Mouse (Mus musculus): Measurements from ENCODE around the gene Dnajc12. TPM values are rescaled to one million over a fixed set of nuclear protein-coding genes. Genes with fewer than 3 reads are reported as not detected.

Gene Dnajc12
- polyA plus RNA-seq, 1 experiment from 2014 or later, result 10.0 TPM

DNA sequence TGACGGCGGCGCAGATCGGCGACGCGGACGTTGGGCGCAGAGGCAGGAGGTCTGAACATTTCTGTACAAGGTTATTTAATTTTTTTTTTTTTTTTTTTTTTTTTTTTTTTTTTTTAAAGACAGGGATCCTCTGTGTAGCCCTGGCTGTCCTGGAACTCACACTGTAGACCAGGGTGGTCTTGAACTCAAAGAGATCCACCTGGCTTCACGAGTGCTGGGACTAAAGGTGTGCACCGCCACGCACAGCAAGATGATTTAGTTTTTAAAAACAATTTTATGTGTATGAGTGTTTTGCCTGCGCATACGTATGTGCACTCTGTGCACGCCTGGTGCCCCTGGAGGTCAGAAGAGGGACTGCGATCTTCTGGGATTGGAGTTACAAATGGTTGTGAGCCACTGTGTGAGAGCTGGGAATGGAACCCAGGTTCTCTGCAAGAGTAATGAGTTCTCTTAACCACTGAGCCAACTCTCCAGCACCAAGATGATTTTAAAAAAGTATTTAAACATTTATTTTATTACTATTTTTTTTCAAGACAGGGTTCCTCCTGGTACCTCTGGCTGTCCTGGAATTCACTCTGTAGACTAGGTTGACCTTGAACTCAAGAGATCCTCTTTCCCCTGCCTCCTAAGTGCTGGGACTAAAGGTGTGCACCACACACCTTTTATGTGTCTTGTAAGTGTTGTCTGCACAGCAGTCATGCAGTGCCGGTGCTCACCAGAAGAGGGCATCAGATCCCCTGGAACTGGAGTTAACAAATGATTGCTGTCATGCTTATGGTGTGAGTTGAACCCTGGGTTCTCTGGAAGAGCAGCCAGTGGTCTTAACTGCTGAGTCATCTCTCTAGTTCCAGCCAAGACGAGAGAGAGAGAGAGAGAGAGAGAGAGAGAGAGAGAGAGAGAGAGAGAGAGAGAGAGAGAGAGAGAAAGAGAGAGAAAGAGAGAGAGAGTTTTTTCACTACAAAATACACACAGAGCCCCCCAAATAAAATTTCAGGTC is 39.8 kb downstream of the Dnajc12 start, which contains the start of gene Gm7075:
TSS of gene Gm7075 (minus strand) at position 51 of the 997 bp plus-strand sequence.
- H3K27ac ChIP-seq (ENCODE audit: low read length), result no peak within 1 kb of the TSS
- H3K27me3 ChIP-seq (ENCODE audit: control insufficient read depth, insufficient read depth, low read length), result no peaks in the 10 kb centered on the region
- WGBS, result 88% methylated on average over 18 of the region's 18 CpGs
- ATAC-seq (ENCODE audit: insufficient number of reproducible peaks, insufficient read depth, low FRiP score, low read depth), result peak; percentile 10; the same call in 1 of the 2 replicates
- no peak within 1 kb of the TSS for H3K4me3 ChIP-seq (ENCODE audit: low read depth, low read length)
- no peak within 1 kb of the TSS for H3K4me2 ChIP-seq (replicated peaks; ENCODE audit: low read depth, low read length)
- no peak within 1 kb of the TSS for H3K9ac ChIP-seq (replicated peaks; ENCODE audit: low read depth, low read length)
- no peaks in the 10 kb centered on the region for H3K9me3 ChIP-seq (ENCODE audit: control insufficient read depth, low read depth, low read length)
- no peaks in the 10 kb centered on the region for H3K36me3 ChIP-seq (ENCODE audit: control insufficient read depth, insufficient read depth, low read length)
- H3K4me1 ChIP-seq (ENCODE audit: control insufficient read depth, insufficient read depth, low read length), result no peaks in the 10 kb centered on the region

DNA sequence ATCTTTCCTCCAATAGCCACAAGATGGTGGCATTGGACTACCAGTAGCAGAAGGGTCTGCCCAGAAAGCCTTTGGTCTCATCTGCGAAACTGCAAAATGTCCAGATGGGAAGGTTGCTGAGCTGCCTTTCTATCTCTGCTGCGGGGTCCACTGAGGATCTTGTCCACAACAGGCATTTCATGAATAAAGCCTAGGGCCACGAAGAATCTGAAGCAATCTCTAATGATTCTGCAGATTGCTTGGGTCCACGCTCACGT is 40.4 kb downstream of the Dnajc12 start:
- ATAC-seq (ENCODE audit: insufficient number of reproducible peaks, insufficient read depth, low FRiP score, low read depth), result no peak
- no peak overlapping the region for H3K9ac ChIP-seq (replicated peaks; ENCODE audit: low read depth, low read length)
- 90% methylated on average over 5 of the region's 5 CpGs for WGBS

DNA sequence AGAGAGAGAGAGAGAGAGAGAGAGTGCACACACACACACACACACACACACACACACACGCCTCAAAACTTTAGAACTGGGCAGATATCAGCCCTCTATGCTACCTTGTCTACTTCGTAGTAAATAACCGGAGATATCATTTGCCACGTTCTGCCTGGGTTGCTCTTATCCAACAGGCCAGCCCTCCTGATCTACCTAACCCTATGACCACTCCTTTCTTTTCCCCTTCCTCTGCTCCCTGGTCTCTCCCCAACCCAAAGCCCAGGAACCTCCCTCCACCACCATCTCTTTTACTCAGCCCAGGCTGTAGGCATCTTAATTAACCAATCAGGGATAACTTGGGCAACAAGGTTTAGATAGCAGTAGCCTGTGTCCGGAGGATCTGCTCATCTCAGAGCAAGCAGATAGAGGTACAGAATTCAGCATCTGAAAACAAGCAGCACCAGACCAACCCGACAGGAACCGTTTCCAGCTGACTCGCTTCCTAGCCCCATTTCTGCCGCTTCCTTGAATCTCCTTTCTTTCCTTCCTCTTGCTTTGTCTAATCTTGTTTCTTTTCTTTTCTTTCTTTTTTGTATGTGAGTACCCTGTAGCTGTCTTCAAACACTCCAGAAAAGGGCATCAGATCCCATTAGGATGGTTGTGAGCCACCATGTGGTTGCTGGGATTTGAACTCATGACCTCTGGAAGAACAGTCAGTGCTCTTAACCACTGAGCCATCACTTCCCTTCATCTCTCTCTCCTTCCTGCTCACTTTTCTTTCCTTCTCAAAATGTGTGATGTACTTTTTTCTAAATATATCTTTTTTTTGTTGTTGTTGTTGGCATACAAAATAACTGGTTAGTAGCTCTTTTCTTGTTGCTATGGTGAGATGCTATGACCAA is 41.6 kb downstream of the Dnajc12 start:
- Histone ChIP-seq H3K4me1 (ENCODE audit: control insufficient read depth, insufficient read depth, low read length) (no peaks in the 10 kb centered on the region), H3K9me3 (ENCODE audit: control insufficient read depth, low read depth, low read length) (no peaks in the 10 kb centered on the region), H3K27ac (ENCODE audit: low read length) (no peak overlapping the region), H3K4me3 (ENCODE audit: low read depth, low read length) (no peak overlapping the region), H3K9ac (replicated peaks; ENCODE audit: low read depth, low read length) (no peak overlapping the region), H3K36me3 (ENCODE audit: control insufficient read depth, insufficient read depth, low read length) (no peaks in the 10 kb centered on the region), H3K4me2 (replicated peaks; ENCODE audit: low read depth, low read length) (no peak overlapping the region), H3K27me3 (ENCODE audit: control insufficient read depth, insufficient read depth, low read length) (no peaks in the 10 kb centered on the region)
- no peak for ATAC-seq (ENCODE audit: insufficient number of reproducible peaks, insufficient read depth, low FRiP score, low read depth)
- WGBS, result 90% methylated on average over 9 of the region's 9 CpGs

More for the DNA sequence above, 40.4 kb downstream of the Dnajc12 start:
- Histone ChIP-seq H3K36me3 (ENCODE audit: control insufficient read depth, insufficient read depth, low read length) (no peaks in the 10 kb centered on the region), H3K4me1 (ENCODE audit: control insufficient read depth, insufficient read depth, low read length) (no peaks in the 10 kb centered on the region), H3K9me3 (ENCODE audit: control insufficient read depth, low read depth, low read length) (no peaks in the 10 kb centered on the region), H3K27me3 (ENCODE audit: control insufficient read depth, insufficient read depth, low read length) (no peaks in the 10 kb centered on the region), H3K4me2 (replicated peaks; ENCODE audit: low read depth, low read length) (no peak overlapping the region), H3K27ac (ENCODE audit: low read length) (no peak overlapping the region), H3K4me3 (ENCODE audit: low read depth, low read length) (no peak overlapping the region)

DNA sequence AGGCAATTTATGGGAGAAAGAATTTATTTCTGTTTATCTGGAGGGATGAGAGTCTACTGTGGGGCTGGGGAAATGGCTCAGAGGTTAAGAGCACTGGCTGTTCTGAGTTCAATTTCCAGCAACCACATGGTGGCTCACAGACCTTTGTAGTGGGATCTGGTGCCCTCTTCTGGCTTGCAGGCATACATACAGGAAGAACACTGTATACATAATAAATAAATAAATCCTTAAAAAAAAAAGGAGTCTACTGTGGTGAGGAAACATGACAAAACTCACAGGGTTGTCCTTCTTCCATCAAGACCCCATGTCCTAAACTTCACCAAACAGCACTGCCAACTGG is 42.2 kb downstream of the Dnajc12 start:
- Histone ChIP-seq H3K4me2 (replicated peaks; ENCODE audit: low read depth, low read length) (no peak overlapping the region), H3K9ac (replicated peaks; ENCODE audit: low read depth, low read length) (no peak overlapping the region), H3K27me3 (ENCODE audit: control insufficient read depth, insufficient read depth, low read length) (no peaks in the 10 kb centered on the region), H3K4me3 (ENCODE audit: low read depth, low read length) (no peak overlapping the region), H3K27ac (ENCODE audit: low read length) (no peak overlapping the region), H3K36me3 (ENCODE audit: control insufficient read depth, insufficient read depth, low read length) (no peaks in the 10 kb centered on the region), H3K9me3 (ENCODE audit: control insufficient read depth, low read depth, low read length) (no peaks in the 10 kb centered on the region), H3K4me1 (ENCODE audit: control insufficient read depth, insufficient read depth, low read length) (no peaks in the 10 kb centered on the region)
- ATAC-seq (ENCODE audit: insufficient number of reproducible peaks, insufficient read depth, low FRiP score, low read depth), result no peak

DNA sequence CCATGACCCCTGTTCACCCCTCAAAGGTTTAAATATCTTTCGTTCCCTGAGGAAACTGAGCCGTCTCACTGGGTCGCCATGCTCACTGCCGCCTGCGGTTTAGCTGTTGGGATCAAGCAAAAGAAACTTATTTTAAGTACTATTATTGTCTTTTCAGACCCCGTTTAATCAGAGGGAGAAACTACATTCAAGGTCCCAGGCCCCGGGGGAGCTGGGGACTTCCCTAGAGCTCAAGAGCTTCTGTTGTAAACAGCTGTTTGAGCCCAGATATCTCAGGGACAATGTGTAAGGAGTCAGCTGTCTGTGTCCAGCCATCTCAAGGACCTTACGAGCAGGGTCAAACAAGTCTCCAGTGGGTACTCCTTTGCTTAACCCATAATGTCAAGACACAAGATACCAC is 44.9 kb downstream of the Dnajc12 start:
- H3K4me2 ChIP-seq (replicated peaks; ENCODE audit: low read depth, low read length), result no peak overlapping the region
- no peak overlapping the region for H3K9ac ChIP-seq (replicated peaks; ENCODE audit: low read depth, low read length)
- H3K27me3 ChIP-seq (ENCODE audit: control insufficient read depth, insufficient read depth, low read length), result no peaks in the 10 kb centered on the region
- H3K36me3 ChIP-seq (ENCODE audit: control insufficient read depth, insufficient read depth, low read length), result no peaks in the 10 kb centered on the region
- no peaks in the 10 kb centered on the region for H3K4me1 ChIP-seq (ENCODE audit: control insufficient read depth, insufficient read depth, low read length)
- WGBS, result 80% methylated on average over 8 of the region's 8 CpGs
- no peaks in the 10 kb centered on the region for H3K9me3 ChIP-seq (ENCODE audit: control insufficient read depth, low read depth, low read length)
- no peak for ATAC-seq (ENCODE audit: insufficient number of reproducible peaks, insufficient read depth, low FRiP score, low read depth)
- no peak overlapping the region for H3K27ac ChIP-seq (ENCODE audit: low read length)
- H3K4me3 ChIP-seq (ENCODE audit: low read depth, low read length), result no peak overlapping the region

DNA sequence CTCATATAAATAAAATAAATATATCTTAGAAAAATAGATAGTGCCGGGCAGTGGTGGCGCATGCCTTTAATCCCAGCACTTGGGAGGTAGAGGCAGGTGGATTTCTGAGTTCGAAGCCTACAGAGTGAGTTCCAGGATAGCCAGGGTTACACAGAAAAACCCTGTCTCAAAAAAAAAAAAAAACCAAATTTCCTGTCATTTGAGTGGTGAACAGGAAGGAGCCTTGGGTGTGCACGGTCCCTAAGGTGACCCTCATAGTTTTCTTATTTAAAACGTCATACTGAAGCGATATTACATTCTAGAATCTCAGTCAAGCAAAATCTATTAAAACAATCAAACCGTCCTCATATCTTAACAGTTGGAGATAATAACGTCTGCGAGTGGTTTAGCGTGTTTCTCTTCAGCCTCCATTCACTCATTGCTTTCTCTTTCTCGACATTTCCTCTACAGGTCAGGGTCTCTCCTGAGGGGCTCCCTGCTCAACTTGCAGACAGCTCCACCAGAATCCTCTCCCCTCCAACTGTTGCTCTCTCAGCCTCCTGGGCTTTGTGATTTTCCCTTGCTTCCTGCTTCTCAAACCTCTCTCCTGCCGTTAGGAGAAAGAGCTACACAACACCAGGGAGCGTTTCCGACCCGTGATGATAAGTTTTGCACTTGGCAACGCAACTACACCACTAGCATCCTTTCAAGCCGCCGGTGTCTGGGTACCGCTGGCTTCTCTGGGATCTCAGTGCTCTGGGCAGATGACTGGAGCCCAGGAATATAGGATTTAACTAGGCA is 46.2 kb downstream of the Dnajc12 start:
- peak overlapping the region; percentile 53 for H3K4me2 ChIP-seq (replicated peaks; ENCODE audit: low read depth, low read length)
- 18% methylated on average over 19 of the region's 19 CpGs for WGBS
- no peaks in the 10 kb centered on the region for H3K4me1 ChIP-seq (ENCODE audit: control insufficient read depth, insufficient read depth, low read length)
- peak overlapping the region; percentile 8 for H3K9ac ChIP-seq (replicated peaks; ENCODE audit: low read depth, low read length)
- no peaks in the 10 kb centered on the region for H3K27me3 ChIP-seq (ENCODE audit: control insufficient read depth, insufficient read depth, low read length)
- H3K27ac ChIP-seq (ENCODE audit: low read length), result peak overlapping the region; percentile 0; the same call in 1 of the 2 replicates
- peak overlapping the region; percentile 54 for H3K4me3 ChIP-seq (ENCODE audit: low read depth, low read length)
- no peak for ATAC-seq (ENCODE audit: insufficient number of reproducible peaks, insufficient read depth, low FRiP score, low read depth)
- no peaks in the 10 kb centered on the region for H3K36me3 ChIP-seq (ENCODE audit: control insufficient read depth, insufficient read depth, low read length)
- no peaks in the 10 kb centered on the region for H3K9me3 ChIP-seq (ENCODE audit: control insufficient read depth, low read depth, low read length)

DNA sequence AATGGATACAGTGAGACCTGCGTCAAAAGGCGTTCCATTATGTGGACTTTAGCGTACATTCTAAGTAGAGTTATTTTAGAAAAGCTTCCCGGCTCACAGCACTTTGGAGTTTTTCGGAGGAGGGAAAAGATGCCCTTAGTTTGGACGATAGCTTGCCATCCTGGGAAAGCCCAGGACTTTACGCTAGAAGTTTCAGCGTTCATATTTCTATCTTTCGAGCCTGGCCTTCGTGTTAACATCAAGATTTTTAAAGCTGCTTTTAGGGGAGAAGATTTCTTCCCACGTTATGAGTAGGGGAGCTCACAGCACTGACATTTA is 46.7 kb downstream of the Dnajc12 start:
- Histone ChIP-seq H3K4me3 (ENCODE audit: low read depth, low read length) (peak overlapping the region; percentile 54), H3K27ac (ENCODE audit: low read length) (no peak overlapping the region), H3K4me2 (replicated peaks; ENCODE audit: low read depth, low read length) (peak overlapping the region; percentile 53), H3K9ac (replicated peaks; ENCODE audit: low read depth, low read length) (peak overlapping the region; percentile 8), H3K9me3 (ENCODE audit: control insufficient read depth, low read depth, low read length) (no peaks in the 10 kb centered on the region), H3K27me3 (ENCODE audit: control insufficient read depth, insufficient read depth, low read length) (no peaks in the 10 kb centered on the region), H3K36me3 (ENCODE audit: control insufficient read depth, insufficient read depth, low read length) (no peaks in the 10 kb centered on the region), H3K4me1 (ENCODE audit: control insufficient read depth, insufficient read depth, low read length) (no peaks in the 10 kb centered on the region)
- WGBS, result 2% methylated on average over 11 of the region's 11 CpGs
- no peak for ATAC-seq (ENCODE audit: insufficient number of reproducible peaks, insufficient read depth, low FRiP score, low read depth)

DNA sequence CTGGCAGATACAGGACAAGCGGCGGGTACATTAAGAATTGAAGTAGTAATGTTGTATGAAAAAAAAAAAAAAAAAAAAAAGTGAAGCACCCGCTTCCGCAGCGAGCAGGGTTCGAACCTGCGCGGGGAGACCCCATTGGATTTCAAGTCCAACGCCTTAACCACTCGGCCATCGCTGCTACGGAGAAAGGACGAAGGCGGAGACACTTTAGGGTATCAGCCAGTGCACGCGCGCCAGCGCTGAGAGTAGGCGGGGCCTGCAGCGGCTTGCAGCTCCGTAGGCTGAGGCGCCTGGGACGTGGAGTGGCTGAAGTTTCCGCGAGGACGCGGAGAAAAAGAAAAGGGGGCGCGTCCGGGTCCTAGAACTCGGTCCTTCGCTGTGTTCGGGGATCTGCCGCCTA is 47.1 kb downstream of the Dnajc12 start:
- no peaks in the 10 kb centered on the region for H3K27me3 ChIP-seq (ENCODE audit: control insufficient read depth, insufficient read depth, low read length)
- H3K4me2 ChIP-seq (replicated peaks; ENCODE audit: low read depth, low read length), result peak overlapping the region; percentile 53
- peak overlapping the region; percentile 11; the same call in 1 of the 2 replicates for H3K9ac ChIP-seq (replicated peaks; ENCODE audit: low read depth, low read length)
- peak overlapping the region; percentile 48 for H3K27ac ChIP-seq (ENCODE audit: low read length)
- no peaks in the 10 kb centered on the region for H3K36me3 ChIP-seq (ENCODE audit: control insufficient read depth, insufficient read depth, low read length)
- peak overlapping the region; percentile 54 for H3K4me3 ChIP-seq (ENCODE audit: low read depth, low read length)
- H3K4me1 ChIP-seq (ENCODE audit: control insufficient read depth, insufficient read depth, low read length), result no peaks in the 10 kb centered on the region
- no peaks in the 10 kb centered on the region for H3K9me3 ChIP-seq (ENCODE audit: control insufficient read depth, low read depth, low read length)
- ATAC-seq (ENCODE audit: insufficient number of reproducible peaks, insufficient read depth, low FRiP score, low read depth), result peak; percentile 91
- under 1% methylated on average over 34 of the region's 34 CpGs for WGBS
